Mouse (Mus musculus) heart, embryonic 10.5 days (tissue): Measurements from ENCODE around the gene Kcnk10. TPM values are rescaled to one million over a fixed set of nuclear protein-coding genes. Genes with fewer than 3 reads are reported as not detected.
"Not testable (repeated sequence)": the region's sequence is repeated elsewhere in the genome, so short reads cannot be mapped to it uniquely, and the experiment has no call there.

ENCODE experiments used
- DNase-seq: peaks from one replicate; pipeline ENCODE4 v3.0.0-alpha.2; 2017; ENCODE audit warnings: low spot score
- H3K27ac ChIP-seq: fragments of 300-500 bp; sonication (generic); 2 replicates; pipeline ENCODE4 v1.5.1; 2016; ENCODE audit warnings: mild to moderate bottlenecking
- H3K27me3 ChIP-seq: fragments of 300-500 bp; sonication (generic); 2 replicates; pipeline ENCODE4 v1.6.1; 2016; ENCODE audit warnings: mild to moderate bottlenecking; ENCODE audit not compliant: poor library complexity, insufficient read depth, severe bottlenecking
- H3K36me3 ChIP-seq: fragments of 300-500 bp; sonication (generic); 2 replicates; pipeline ENCODE4 v1.6.1; 2016; ENCODE audit warnings: mild to moderate bottlenecking, moderate library complexity
- H3K4me1 ChIP-seq: fragments of 300-500 bp; sonication (generic); 2 replicates; pipeline ENCODE4 v1.6.1; 2016; ENCODE audit warnings: mild to moderate bottlenecking
- H3K4me3 ChIP-seq: fragments of 300-500 bp; sonication (generic); 2 replicates; pipeline ENCODE4 v1.5.1; 2016; ENCODE audit warnings: mild to moderate bottlenecking, moderate library complexity
- H3K9me3 ChIP-seq: fragments of 300-500 bp; sonication (generic); 2 replicates; pipeline ENCODE4 v1.6.1; 2016; ENCODE audit warnings: mild to moderate bottlenecking, moderate library complexity
- WGBS: fragments of 180-500 bp; shearing (Covaris S2); methylation state at CpG from one replicate; pipeline ENCODE4 v1.1.7; 2016; 5-methylcytosine and 5-hydroxymethylcytosine counted together
- polyA plus RNA-seq: library from polyadenylated mRNA; unstranded; fragments of >200 nt; fragmentation: Nextera tagmentation; extraction: Ambion mirVana; gene quantifications from 2 replicates; pipeline ENCODE4 v1.2.1, GENCODE M21; 2016

The Kcnk10 gene
- polyA plus RNA-seq: 0.28 and 0.62 TPM in 2 replicates

GRCm38 (mm10) chr12:98577861-98578360 lies at the start of gene Kcnk10:
Kcnk10 (minus strand) TSS chr12:98578310.
- 1% methylated on average over 22 of the region's 22 CpGs for whole genome bisulfite sequencing
- DNase-seq: no peak
- no peaks in the 10 kb centered on the region for H3K9me3 ChIP-seq
- H3K27me3 ChIP-seq: peaks cover 64% of the 10 kb centered on the region
- no peaks in the 10 kb centered on the region for H3K36me3 ChIP-seq
- H3K4me3 ChIP-seq: peak within 1 kb of the TSS; percentile 58
- no peak within 1 kb of the TSS for H3K27ac ChIP-seq
- H3K4me1 ChIP-seq: 0 out of 2 replicates have a peak, but pooled peaks cover 12% of the 10 kb centered on the region

GRCm38 (mm10) chr12:98627392-98628259 lies 49.5 kb upstream of the Kcnk10 start, which contains the start of gene Spata7:
Spata7 (plus strand) TSS chr12:98628157.
- DNase-seq: peak; percentile 96
- H3K9me3 ChIP-seq: no peaks in the 10 kb centered on the region
- 2% methylated on average over 32 of the region's 32 CpGs for WGBS
- H3K4me1 ChIP-seq: peaks cover 5% of the 10 kb centered on the region
- H3K36me3 ChIP-seq: 0 out of 2 replicates have a peak, but pooled peaks cover under 1% of the 10 kb centered on the region
- peak within 1 kb of the TSS; percentile 87 for H3K27ac ChIP-seq
- peak within 1 kb of the TSS; percentile 87 for H3K4me3 ChIP-seq
- H3K27me3 ChIP-seq: no peaks in the 10 kb centered on the region

GRCm38 (mm10) chr12:98623266-98623665 lies 45.2 kb upstream of the Kcnk10 start:
- H3K36me3 ChIP-seq, H3K4me1 ChIP-seq, H3K4me3 ChIP-seq, DNase-seq, H3K27ac ChIP-seq, H3K27me3 ChIP-seq, H3K9me3 ChIP-seq: not testable (repeated sequence)
- 83% methylated on average over 10 of the region's 10 CpGs for WGBS

DNA sequence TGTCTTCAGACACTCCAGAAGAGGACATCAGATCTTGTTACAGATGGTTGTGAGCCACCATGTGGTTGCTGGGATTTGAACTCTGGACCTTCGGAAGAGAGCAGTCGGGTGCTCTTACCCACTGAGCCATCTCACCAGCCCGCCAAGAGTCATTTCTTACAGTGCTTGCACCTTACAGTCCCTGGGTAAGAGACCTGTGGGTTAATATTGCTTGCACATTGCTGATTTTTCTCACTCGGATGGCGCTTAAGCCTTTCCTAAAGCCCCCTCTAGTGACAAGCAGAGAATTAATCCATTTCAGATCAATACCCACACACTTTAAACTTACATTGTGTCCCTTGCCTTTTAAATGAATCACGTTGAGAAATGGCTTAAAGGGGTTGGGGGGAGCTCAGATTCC lies 42.8 kb upstream of the Kcnk10 start:
- H3K4me3 ChIP-seq, H3K4me1 ChIP-seq, H3K27me3 ChIP-seq, H3K36me3 ChIP-seq, DNase-seq, H3K9me3 ChIP-seq, H3K27ac ChIP-seq: not testable (repeated sequence)
- WGBS: 50% methylated on average over 6 of the region's 6 CpGs

- H3K9me3 ChIP-seq: no peaks in the 10 kb centered on the region
- H3K4me1 ChIP-seq: no peaks in the 10 kb centered on the region
- no peaks in the 10 kb centered on the region for H3K36me3 ChIP-seq
- WGBS: 83% methylated on average over 2 of the region's 2 CpGs
- DNase-seq: no peak
- H3K4me3 ChIP-seq: no peak overlapping the region
- no peak overlapping the region for H3K27ac ChIP-seq
- no peaks in the 10 kb centered on the region for H3K27me3 ChIP-seq
Measured at GRCm38 (mm10) chr12:98619496-98619895, 41.4 kb upstream of the Kcnk10 start.

DNA sequence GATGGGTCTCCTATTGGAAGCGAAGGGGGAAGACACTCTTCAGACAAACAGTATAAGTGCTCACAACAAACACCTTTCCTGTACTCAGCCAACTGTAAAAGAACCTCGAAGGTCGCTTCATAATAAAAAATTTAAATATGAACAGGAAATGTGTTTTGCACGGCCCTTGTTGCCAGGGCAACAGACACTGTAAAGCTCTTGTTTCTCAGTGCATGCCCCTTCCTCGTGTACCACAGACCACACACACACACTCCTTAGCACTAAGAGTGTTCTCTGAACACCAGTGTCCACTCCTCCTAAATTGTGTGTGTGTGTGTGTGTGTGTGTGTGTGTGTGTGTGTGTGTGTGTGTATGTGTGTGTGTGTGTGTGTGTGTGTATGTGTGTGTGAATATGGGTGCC lies 37.6 kb upstream of the Kcnk10 start:
- no peak overlapping the region for H3K27ac ChIP-seq
- DNase-seq: no peak

GRCm38 (mm10) chr12:98614910-98615508 lies 36.9 kb upstream of the Kcnk10 start:
- H3K4me3 ChIP-seq: no peak overlapping the region
- WGBS: 74% methylated on average over 3 of the region's 3 CpGs
- no peaks in the 10 kb centered on the region for H3K27me3 ChIP-seq
- H3K36me3 ChIP-seq: no peaks in the 10 kb centered on the region
- H3K9me3 ChIP-seq: no peaks in the 10 kb centered on the region
- DNase-seq: no peak
- no peak overlapping the region for H3K27ac ChIP-seq
- H3K4me1 ChIP-seq: no peaks in the 10 kb centered on the region

More for the DNA sequence above, 37.6 kb upstream of the Kcnk10 start:
- H3K27me3 ChIP-seq: no peaks in the 10 kb centered on the region
- 75% methylated on average over 5 of the region's 5 CpGs for WGBS
- H3K4me1 ChIP-seq: no peaks in the 10 kb centered on the region
- H3K36me3 ChIP-seq: no peaks in the 10 kb centered on the region
- H3K4me3 ChIP-seq: no peak overlapping the region
- no peaks in the 10 kb centered on the region for H3K9me3 ChIP-seq

DNA sequence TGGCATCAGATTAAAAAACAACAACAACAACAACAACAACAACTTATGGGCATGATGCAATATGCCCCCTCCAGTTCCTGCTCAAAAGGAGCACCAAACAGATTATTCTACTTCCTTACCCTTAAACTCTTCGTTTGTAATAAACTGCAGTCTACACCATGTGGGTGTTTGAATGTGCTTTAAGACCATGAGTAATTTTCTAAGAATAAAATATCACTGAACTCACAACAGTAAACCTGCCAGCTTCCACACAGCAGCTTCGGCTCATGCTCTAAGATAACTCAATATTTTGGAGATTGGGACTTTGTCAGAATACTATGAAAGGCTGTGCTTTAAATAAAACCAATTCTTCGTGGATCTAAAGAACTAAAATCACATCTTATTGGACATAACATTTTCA lies 32.2 kb upstream of the Kcnk10 start:
- Histone ChIP-seq H3K36me3 (no peaks in the 10 kb centered on the region), H3K9me3 (no peaks in the 10 kb centered on the region), H3K4me3 (no peak overlapping the region), H3K27me3 (no peaks in the 10 kb centered on the region), H3K4me1 (no peaks in the 10 kb centered on the region), H3K27ac (no peak overlapping the region)
- WGBS: 82% methylated on average over 3 of the region's 3 CpGs
- DNase-seq: no peak

- Histone ChIP-seq H3K4me1 (peaks cover under 1% of the 10 kb centered on the region; the same call in 1 of the 2 replicates), H3K9me3 (no peaks in the 10 kb centered on the region), H3K27ac (no peak overlapping the region), H3K27me3 (no peaks in the 10 kb centered on the region), H3K4me3 (no peak overlapping the region), H3K36me3 (no peaks in the 10 kb centered on the region)
- no peak for DNase-seq
- WGBS: 71% methylated on average over 5 of the region's 5 CpGs
Measured at GRCm38 (mm10) chr12:98606595-98607290, 28.6 kb upstream of the Kcnk10 start.

DNA sequence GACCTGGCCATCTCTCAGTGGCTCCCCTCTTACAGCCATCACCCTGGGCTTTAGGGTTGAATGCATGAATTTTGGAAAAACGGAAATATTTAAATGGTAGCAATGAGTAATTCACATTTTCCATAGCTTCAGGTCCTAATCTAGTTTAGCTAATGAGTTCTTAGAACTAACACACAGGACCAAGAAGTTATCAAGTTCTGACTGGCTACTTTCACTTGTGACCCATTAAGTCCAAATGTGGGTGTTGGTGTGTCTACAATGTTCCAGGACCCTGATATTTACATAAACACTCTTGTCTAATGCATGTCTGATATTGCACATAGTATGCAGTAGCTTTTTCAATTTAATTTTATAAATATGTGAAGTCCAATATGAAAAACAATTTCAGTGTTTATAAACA lies 27.2 kb upstream of the Kcnk10 start:
- Histone ChIP-seq H3K36me3 (no peaks in the 10 kb centered on the region), H3K27me3 (no peaks in the 10 kb centered on the region), H3K4me1 (peaks cover 5% of the 10 kb centered on the region; the same call in 1 of the 2 replicates), H3K9me3 (no peaks in the 10 kb centered on the region), H3K27ac (no peak overlapping the region), H3K4me3 (no peak overlapping the region)
- 66% methylated on average over 1 of the region's 1 CpGs for WGBS
- DNase-seq: no peak

- Histone ChIP-seq H3K4me3 (no peak overlapping the region), H3K27me3 (no peaks in the 10 kb centered on the region), H3K27ac (peak overlapping the region; percentile 79; the same call in 1 of the 2 replicates), H3K36me3 (no peaks in the 10 kb centered on the region), H3K9me3 (no peaks in the 10 kb centered on the region), H3K4me1 (peaks cover 5% of the 10 kb centered on the region; the same call in 1 of the 2 replicates)
- DNase-seq: no peak
- WGBS: 18% methylated on average over 6 of the region's 6 CpGs
Measured at GRCm38 (mm10) chr12:98602114-98602513, 24.0 kb upstream of the Kcnk10 start.

DNA sequence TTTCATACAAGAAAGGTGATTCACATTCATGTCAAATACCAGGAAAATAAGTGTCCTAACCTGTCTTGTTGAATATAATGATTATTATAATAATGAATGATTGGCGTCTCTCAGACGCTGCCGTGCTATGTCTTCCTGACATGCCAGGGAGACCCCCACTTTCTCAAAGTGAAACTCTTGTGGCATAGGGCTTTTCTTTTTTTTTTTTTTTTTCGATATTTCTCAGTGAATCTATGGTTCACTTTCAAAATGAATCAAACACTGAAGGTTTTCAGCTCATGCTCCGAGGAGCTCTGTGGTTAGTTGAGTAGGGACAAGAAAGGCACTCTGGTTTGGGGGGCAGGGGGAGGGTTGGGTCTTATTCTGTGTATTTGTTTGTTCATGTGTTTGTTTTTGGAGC lies 22.8 kb upstream of the Kcnk10 start:
- H3K27ac ChIP-seq: peak overlapping the region; percentile 79; the same call in 1 of the 2 replicates
- H3K9me3 ChIP-seq: no peaks in the 10 kb centered on the region; the same call in 1 of the 2 replicates
- peaks cover 5% of the 10 kb centered on the region; the same call in 1 of the 2 replicates for H3K4me1 ChIP-seq
- no peak for DNase-seq
- no peaks in the 10 kb centered on the region for H3K27me3 ChIP-seq
- no peaks in the 10 kb centered on the region for H3K36me3 ChIP-seq
- WGBS: 82% methylated on average over 5 of the region's 5 CpGs
- H3K4me3 ChIP-seq: no peak overlapping the region
